Mouse (Mus musculus): ENCODE measurements around the gene Serpinb3c.
"Not testable (repeated sequence)": the region's sequence is repeated elsewhere in the genome, so short reads cannot be mapped to it uniquely, and the experiment has no call there.

Gene Serpinb3c

DNA sequence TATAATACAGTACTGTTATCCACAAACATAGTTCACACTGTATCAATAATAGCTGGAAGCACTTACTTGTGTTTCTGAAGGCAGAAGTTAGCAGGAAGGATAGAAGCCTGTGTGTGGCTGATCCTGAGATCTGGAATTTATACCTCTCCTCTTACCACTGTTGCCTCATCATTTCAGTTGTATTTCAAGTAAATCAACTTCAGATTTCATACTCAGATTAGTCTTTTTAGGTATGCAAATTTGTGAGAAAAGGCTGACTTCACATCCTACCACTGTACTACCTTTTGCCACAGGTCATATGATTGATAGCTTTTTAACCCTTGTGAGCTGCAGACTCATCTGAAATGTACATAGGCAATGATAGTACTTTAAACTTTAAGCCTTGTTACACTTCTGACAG, at the start of gene Serpinb3c, which contains the start of gene Serpinb3b:
Serpinb3c (minus strand) TSS at position 111 of the 400 bp plus-strand sequence.
Serpinb3b (minus strand) TSS at position 101 of the 400 bp plus-strand sequence.
- DNase-seq (ENCODE audit: extremely low read depth, insufficient read length, low spot score): not testable (repeated sequence)

- not testable (repeated sequence) for DNase-seq (ENCODE audit: extremely low read depth, insufficient read length, low spot score)
Measured at GRCm38 (mm10) chr1:107243170-107243569, 35.0 kb downstream of the Serpinb3c start.
